Mouse (Mus musculus): ENCODE measurements around the gene Iqcf6. TPM values are rescaled to one million over a fixed set of nuclear protein-coding genes. Genes with fewer than 3 reads are reported as not detected.

Gene Iqcf6
- not detected for polyA plus RNA-seq (2014; fragmentation: Illumina TruSeq; extraction: RNeasy Lipid Tissue Mini Kit (QIAGEN cat#74804); ENCODE audit: low read depth, low replicate concordance)

GRCm38 (mm10) chr9:106626282-106626681 lies at the start of gene Iqcf6:
Iqcf6 (plus strand) TSS chr9:106626582.

GRCm38 (mm10) chr9:106655884-106656720 lies 29.7 kb downstream of the Iqcf6 start, which contains the start of gene Grm2:
Grm2 (minus strand) TSS chr9:106656082.

Other genes starting within 250 kb of the Iqcf6 start
- gene Rpl29, start 197.1 kb upstream of the Iqcf6 start, polyA plus RNA-seq (2014; fragmentation: Illumina TruSeq; extraction: RNeasy Lipid Tissue Mini Kit (QIAGEN cat#74804); ENCODE audit: low read depth, low replicate concordance): 441 TPM
- 24.2 TPM for gene Acy1, start 188.3 kb upstream of the Iqcf6 start, polyA plus RNA-seq (2014; fragmentation: Illumina TruSeq; extraction: RNeasy Lipid Tissue Mini Kit (QIAGEN cat#74804); ENCODE audit: low read depth, low replicate concordance)
- 18.4 TPM for gene Abhd14b, start 179.1 kb upstream of the Iqcf6 start, polyA plus RNA-seq (2014; fragmentation: Illumina TruSeq; extraction: RNeasy Lipid Tissue Mini Kit (QIAGEN cat#74804); ENCODE audit: low read depth, low replicate concordance)
- 22.9 TPM for gene Abhd14a, start 178.9 kb upstream of the Iqcf6 start, polyA plus RNA-seq (2014; fragmentation: Illumina TruSeq; extraction: RNeasy Lipid Tissue Mini Kit (QIAGEN cat#74804); ENCODE audit: low read depth, low replicate concordance)
- 70.8 TPM for gene Pcbp4, start 173.3 kb upstream of the Iqcf6 start, polyA plus RNA-seq (2014; fragmentation: Illumina TruSeq; extraction: RNeasy Lipid Tissue Mini Kit (QIAGEN cat#74804); ENCODE audit: low read depth, low replicate concordance)
- not detected for gene Gpr62, start 160.6 kb upstream of the Iqcf6 start, polyA plus RNA-seq (2014; fragmentation: Illumina TruSeq; extraction: RNeasy Lipid Tissue Mini Kit (QIAGEN cat#74804); ENCODE audit: low read depth, low replicate concordance)
- gene Rrp9, start 150.6 kb upstream of the Iqcf6 start, polyA plus RNA-seq (2014; fragmentation: Illumina TruSeq; extraction: RNeasy Lipid Tissue Mini Kit (QIAGEN cat#74804); ENCODE audit: low read depth, low replicate concordance): 21.7 TPM
- 36.3 TPM for gene Parp3, start 149.6 kb upstream of the Iqcf6 start, polyA plus RNA-seq (2014; fragmentation: Illumina TruSeq; extraction: RNeasy Lipid Tissue Mini Kit (QIAGEN cat#74804); ENCODE audit: low read depth, low replicate concordance)
- not detected for gene Iqcf1, start 126.6 kb upstream of the Iqcf6 start, polyA plus RNA-seq (2014; fragmentation: Illumina TruSeq; extraction: RNeasy Lipid Tissue Mini Kit (QIAGEN cat#74804); ENCODE audit: low read depth, low replicate concordance)
- gene Iqcf5, start 112.0 kb upstream of the Iqcf6 start, polyA plus RNA-seq (2014; fragmentation: Illumina TruSeq; extraction: RNeasy Lipid Tissue Mini Kit (QIAGEN cat#74804); ENCODE audit: low read depth, low replicate concordance): not detected
- not detected for gene Iqcf3, start 65.0 kb upstream of the Iqcf6 start, polyA plus RNA-seq (2014; fragmentation: Illumina TruSeq; extraction: RNeasy Lipid Tissue Mini Kit (QIAGEN cat#74804); ENCODE audit: low read depth, low replicate concordance)
- gene Iqcf4, start 55.6 kb upstream of the Iqcf6 start, polyA plus RNA-seq (2014; fragmentation: Illumina TruSeq; extraction: RNeasy Lipid Tissue Mini Kit (QIAGEN cat#74804); ENCODE audit: low read depth, low replicate concordance): not detected
- gene Grm2, start 29.5 kb downstream of the Iqcf6 start, polyA plus RNA-seq (2014; fragmentation: Illumina TruSeq; extraction: RNeasy Lipid Tissue Mini Kit (QIAGEN cat#74804); ENCODE audit: low read depth, low replicate concordance): not detected
- gene Tex264, start 59.3 kb downstream of the Iqcf6 start, polyA plus RNA-seq (2014; fragmentation: Illumina TruSeq; extraction: RNeasy Lipid Tissue Mini Kit (QIAGEN cat#74804); ENCODE audit: low read depth, low replicate concordance): 53.3 TPM
- gene Rad54l2, start 162.6 kb downstream of the Iqcf6 start, polyA plus RNA-seq (2014; fragmentation: Illumina TruSeq; extraction: RNeasy Lipid Tissue Mini Kit (QIAGEN cat#74804); ENCODE audit: low read depth, low replicate concordance): 7.1 TPM
- gene Dcaf1, start 195.3 kb downstream of the Iqcf6 start, polyA plus RNA-seq (2014; fragmentation: Illumina TruSeq; extraction: RNeasy Lipid Tissue Mini Kit (QIAGEN cat#74804); ENCODE audit: low read depth, low replicate concordance): 17.4 TPM